Comparison of ENCODE assay signal across 8 mouse cellular contexts in genomic region chr15:79026511-79027290, GRCm38 (mm10). TPM values are rescaled to one million over a fixed set of nuclear protein-coding genes. Genes with fewer than 3 reads are reported as not detected.
DNase-seq lines count a peak whose midpoint lies in the region; ATAC-seq and TF ChIP-seq lines count a peak whose summit lies in the region.

No protein-coding gene starts in this region.

- ATAC-seq in lung, embryonic 14.5 days (ENCODE audit: insufficient read depth), result no peak
- ATAC-seq in heart, embryonic 16.5 days (replicated peaks; ENCODE audit: extremely low read depth, insufficient read depth, low FRiP score), result no peak
- no peak for ATAC-seq in limb, embryonic 11.5 days (ENCODE audit: insufficient number of reproducible peaks, low FRiP score, low TSS enrichment, low read depth)
- no peak for ATAC-seq in stomach, embryonic 15.5 days (ENCODE audit: insufficient read depth, low FRiP score, low read depth)

- 46% methylated on average over 14 of the region's 14 CpGs for WGBS in lung, embryonic 14.5 days
- 56% methylated on average over 14 of the region's 14 CpGs for WGBS in heart, embryonic 16.5 days
- WGBS in limb, embryonic 11.5 days, result 47% methylated on average over 14 of the region's 14 CpGs
- WGBS in stomach, embryonic 15.5 days, result 43% methylated on average over 14 of the region's 14 CpGs

- TF ChIP-seq CTCF in lung, embryonic 14.5 days (IDR thresholded peaks at IDR 0.05; ENCODE audit: low read depth), result no peak

- no peak overlapping the region; the same call in 1 of the 2 replicates for H3K27ac ChIP-seq in lung, embryonic 14.5 days (ENCODE audit: low read depth)
- no peak overlapping the region for H3K27ac ChIP-seq in heart, embryonic 16.5 days (ENCODE audit: low read length)
- H3K27ac ChIP-seq in limb, embryonic 11.5 days (replicated peaks; ENCODE audit: low read depth, low read length), result no peak overlapping the region
- H3K27ac ChIP-seq in stomach, embryonic 15.5 days, result peak overlapping the region; percentile 97

- H3K27me3 ChIP-seq in lung, embryonic 14.5 days (ENCODE audit: insufficient read depth, low read length), result no peaks in the 10 kb centered on the region
- H3K27me3 ChIP-seq in heart, embryonic 16.5 days (ENCODE audit: control insufficient read depth, insufficient read depth, low read length), result 0 out of 2 replicates have a peak, but pooled peaks cover 2% of the 10 kb centered on the region
- no peaks in the 10 kb centered on the region for H3K27me3 ChIP-seq in limb, embryonic 11.5 days (ENCODE audit: control insufficient read depth, insufficient read depth, low read length)
- no peaks in the 10 kb centered on the region for H3K27me3 ChIP-seq in stomach, embryonic 15.5 days (replicated peaks)

- peak overlapping the region; percentile 100 for H3K9ac ChIP-seq in lung, embryonic 14.5 days
- H3K9ac ChIP-seq in heart, embryonic 16.5 days (ENCODE audit: low read length), result peak overlapping the region; percentile 100; the same call in 1 of the 2 replicates
- 0 out of 2 replicates have a peak overlapping the region, but pooled peaks have one; percentile 5 for H3K9ac ChIP-seq in limb, embryonic 11.5 days (ENCODE audit: low read length)
- H3K9ac ChIP-seq in stomach, embryonic 15.5 days, result no peak overlapping the region

- H3K36me3 ChIP-seq in lung, embryonic 14.5 days (ENCODE audit: insufficient read depth), result no peaks in the 10 kb centered on the region
- no peaks in the 10 kb centered on the region for H3K36me3 ChIP-seq in heart, embryonic 16.5 days (ENCODE audit: control insufficient read depth, insufficient read depth)
- no peaks in the 10 kb centered on the region for H3K36me3 ChIP-seq in limb, embryonic 11.5 days (ENCODE audit: control insufficient read depth, insufficient read depth, low read length)
- no peaks in the 10 kb centered on the region for H3K36me3 ChIP-seq in stomach, embryonic 15.5 days

- H3K4me2 ChIP-seq in lung, embryonic 14.5 days, result peak overlapping the region; percentile 97
- H3K4me2 ChIP-seq in heart, embryonic 16.5 days (ENCODE audit: low read depth, low read length), result peak overlapping the region; percentile 88
- peak overlapping the region; percentile 99 for H3K4me2 ChIP-seq in limb, embryonic 11.5 days (ENCODE audit: low read depth, severe bottlenecking)
- peak overlapping the region; percentile 80 for H3K4me2 ChIP-seq in stomach, embryonic 15.5 days

- peaks cover 22% of the 10 kb centered on the region; the same call in 1 of the 2 replicates for H3K4me1 ChIP-seq in lung, embryonic 14.5 days (ENCODE audit: insufficient read depth)
- H3K4me1 ChIP-seq in heart, embryonic 16.5 days (ENCODE audit: control insufficient read depth, insufficient read depth, low read length), result peaks cover 25% of the 10 kb centered on the region
- peaks cover 28% of the 10 kb centered on the region for H3K4me1 ChIP-seq in limb, embryonic 11.5 days (ENCODE audit: control insufficient read depth, insufficient read depth, low read length)
- peaks cover 24% of the 10 kb centered on the region for H3K4me1 ChIP-seq in stomach, embryonic 15.5 days

- peak overlapping the region; percentile 78 for H3K4me3 ChIP-seq in lung, embryonic 14.5 days (ENCODE audit: low read depth, low read length)
- H3K4me3 ChIP-seq in heart, embryonic 16.5 days (ENCODE audit: low read length), result peak overlapping the region; percentile 83
- peak overlapping the region; percentile 82; the same call in 1 of the 2 replicates for H3K4me3 ChIP-seq in limb, embryonic 11.5 days (ENCODE audit: low read depth, low read length)
- peak overlapping the region; percentile 83 for H3K4me3 ChIP-seq in stomach, embryonic 15.5 days (replicated peaks)

- peak; percentile 69 for DNase-seq in lung, embryonic 14.5 days
- no peak for DNase-seq in lung, postnatal 36 days
- no peak for DNase-seq in limb, embryonic 11.5 days (ENCODE audit: low spot score)
- DNase-seq in natural killer cell, adult 2 months (ENCODE audit: low spot score in 2 of 2), result no peak
- no peak for DNase-seq in ovary, adult 18-20 months (ENCODE audit: low spot score)
- no peak for DNase-seq in Muller cell, postnatal 12 days (ENCODE audit: inconsistent ontology term)

- no peaks in the 10 kb centered on the region for H3K9me3 ChIP-seq in lung, embryonic 14.5 days (ENCODE audit: low read depth, low read length)
- H3K9me3 ChIP-seq in heart, embryonic 16.5 days (replicated peaks; ENCODE audit: control insufficient read depth, low read length), result no peaks in the 10 kb centered on the region
- no peaks in the 10 kb centered on the region for H3K9me3 ChIP-seq in limb, embryonic 11.5 days (ENCODE audit: control insufficient read depth, low read length)
- no peaks in the 10 kb centered on the region for H3K9me3 ChIP-seq in stomach, embryonic 15.5 days

RNA-seq across cellular contexts. Expression of gene H1f0, which starts 1.5 kb away (rescaled TPM):
- polyA plus RNA-seq in lung, embryonic 14.5 days (2014; fragmentation: Nextera tagmentation; extraction: Ambion mirVana), result 201 and 209 TPM in 2 replicates
- 301 and 315 TPM in 2 replicates for polyA plus RNA-seq in heart, embryonic 16.5 days (2015; fragmentation: Nextera tagmentation; extraction: Ambion mirVana)
- 271 and 369 TPM in 2 replicates for polyA plus RNA-seq in limb, embryonic 11.5 days (2014; fragmentation: Nextera tagmentation; extraction: Ambion mirVana)
- 546 and 587 TPM in 2 replicates for polyA plus RNA-seq in stomach, embryonic 15.5 days (2015; fragmentation: Nextera tagmentation; extraction: Ambion mirVana)

RNA-seq across cellular contexts. Expression of gene Galr3, which starts 15.0 kb away (rescaled TPM):
- not detected in 2 replicates for polyA plus RNA-seq in lung, embryonic 14.5 days (2014; fragmentation: Nextera tagmentation; extraction: Ambion mirVana)
- polyA plus RNA-seq in heart, embryonic 16.5 days (2015; fragmentation: Nextera tagmentation; extraction: Ambion mirVana), result not detected in 2 replicates
- not detected in 2 replicates for polyA plus RNA-seq in limb, embryonic 11.5 days (2014; fragmentation: Nextera tagmentation; extraction: Ambion mirVana)
- polyA plus RNA-seq in stomach, embryonic 15.5 days (2015; fragmentation: Nextera tagmentation; extraction: Ambion mirVana), result 0.68 and 0.89 TPM in 2 replicates

RNA-seq across cellular contexts. Expression of gene Ankrd54, which starts 36.0 kb away (rescaled TPM):
- 54.4 and 55.4 TPM in 2 replicates for polyA plus RNA-seq in lung, embryonic 14.5 days (2014; fragmentation: Nextera tagmentation; extraction: Ambion mirVana)
- polyA plus RNA-seq in heart, embryonic 16.5 days (2015; fragmentation: Nextera tagmentation; extraction: Ambion mirVana), result 28.4 and 28.5 TPM in 2 replicates
- 56.7 and 63.2 TPM in 2 replicates for polyA plus RNA-seq in limb, embryonic 11.5 days (2014; fragmentation: Nextera tagmentation; extraction: Ambion mirVana)
- polyA plus RNA-seq in stomach, embryonic 15.5 days (2015; fragmentation: Nextera tagmentation; extraction: Ambion mirVana), result 49.7 and 51.8 TPM in 2 replicates

RNA-seq across cellular contexts. Expression of gene Eif3l, which starts 48.3 kb away (rescaled TPM):
- 243 and 249 TPM in 2 replicates for polyA plus RNA-seq in lung, embryonic 14.5 days (2014; fragmentation: Nextera tagmentation; extraction: Ambion mirVana)
- polyA plus RNA-seq in heart, embryonic 16.5 days (2015; fragmentation: Nextera tagmentation; extraction: Ambion mirVana), result 151 and 161 TPM in 2 replicates
- polyA plus RNA-seq in limb, embryonic 11.5 days (2014; fragmentation: Nextera tagmentation; extraction: Ambion mirVana), result 275 and 280 TPM in 2 replicates
- polyA plus RNA-seq in stomach, embryonic 15.5 days (2015; fragmentation: Nextera tagmentation; extraction: Ambion mirVana), result 200 and 222 TPM in 2 replicates
